Mouse (Mus musculus) frontal cortex, adult (tissue): ENCODE data around the gene Kif21b.

Experiments
- ATAC-seq: cut with Nextera tagmentation; 2 replicates; pipeline ENCODE4 v1.9.2; 2017; ENCODE audit warnings: mild to moderate bottlenecking, moderate library complexity, mixed read lengths; ENCODE audit not compliant: low TSS enrichment

The Kif21b gene

GRCm38 (mm10) chr1:136130951-136131558 lies at the start of gene Kif21b:
Kif21b (plus strand) TSS chr1:136131389.
- ATAC-seq, result peak; percentile 50

DNA sequence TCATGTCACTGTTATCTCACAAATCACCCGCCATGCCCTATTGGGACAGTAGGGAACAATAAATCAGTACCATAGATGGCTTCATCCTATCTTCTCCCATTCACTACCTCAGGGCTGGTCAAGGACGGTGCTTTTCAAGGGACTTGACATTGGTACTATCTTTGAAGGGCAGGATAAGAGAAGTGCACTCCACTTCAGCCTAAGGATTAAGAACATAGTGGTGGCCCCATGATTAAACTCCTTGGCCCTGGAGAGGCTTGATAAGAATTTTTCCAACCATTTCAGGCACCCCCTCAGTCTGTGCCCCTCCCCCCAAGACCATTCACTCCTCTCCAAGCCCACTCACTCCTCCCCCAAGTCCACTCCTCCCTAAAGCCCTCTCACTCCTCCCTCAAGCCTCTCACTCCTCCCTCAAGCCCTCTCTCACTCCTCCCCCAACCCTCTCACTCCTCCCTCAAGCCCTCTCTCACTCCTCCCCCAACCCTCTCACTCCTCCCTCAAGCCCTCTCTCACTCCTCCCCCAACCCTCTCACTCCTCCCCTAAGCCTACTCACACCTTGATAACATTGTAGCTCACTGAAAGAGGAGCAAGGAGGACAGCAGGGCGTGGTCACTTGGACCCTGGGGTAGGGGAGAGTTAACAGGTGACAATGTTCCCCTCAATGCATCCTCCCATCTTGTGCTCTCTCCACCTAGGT lies 45.1 kb upstream of the Kif21b start:
- ATAC-seq, result no peak

- peak; percentile 81 for ATAC-seq
Measured at GRCm38 (mm10) chr1:136089368-136090165, 41.6 kb upstream of the Kif21b start.

DNA sequence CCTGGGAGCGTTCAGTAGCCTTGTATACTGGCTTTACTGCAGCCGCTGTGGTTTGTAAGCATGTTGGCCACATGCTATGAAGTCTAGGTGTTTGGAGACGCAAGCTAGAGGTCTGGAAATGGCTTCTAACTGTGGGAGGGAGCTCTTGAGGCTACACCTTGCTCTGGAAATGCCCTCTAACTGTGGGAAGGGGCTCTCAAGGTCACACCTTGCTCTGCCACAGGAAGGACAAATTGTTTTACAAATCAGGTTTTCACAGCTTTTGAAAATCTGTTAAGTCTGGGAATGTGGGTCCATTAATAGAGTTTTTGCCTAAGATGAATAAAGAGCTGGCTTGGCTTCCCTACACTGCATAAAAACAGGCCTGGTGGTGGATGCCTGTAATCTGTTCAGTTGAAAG lies 37.5 kb upstream of the Kif21b start:
- ATAC-seq, result no peak

GRCm38 (mm10) chr1:136094807-136095206 lies 36.4 kb upstream of the Kif21b start:
- no peak for ATAC-seq

DNA sequence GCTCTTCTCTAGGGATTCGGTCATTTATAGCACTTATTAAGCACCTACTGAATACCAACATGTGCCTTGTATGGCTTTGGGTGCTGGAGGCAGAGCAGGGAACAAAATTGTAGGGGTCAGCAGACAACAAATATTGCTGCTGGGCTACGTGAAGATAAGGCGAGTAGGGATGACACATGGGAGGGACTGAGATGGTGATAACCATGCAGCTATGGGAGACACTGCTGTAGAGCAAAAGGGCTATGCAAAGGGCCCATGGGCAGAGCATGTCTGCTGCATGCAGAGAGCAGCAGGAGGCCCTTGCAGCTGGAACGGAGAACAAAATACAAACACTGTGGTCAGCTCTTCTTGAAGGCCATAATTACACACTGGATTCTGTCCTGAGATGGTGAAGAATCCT lies 29.1 kb upstream of the Kif21b start:
- no peak for ATAC-seq

GRCm38 (mm10) chr1:136102551-136102950 lies 28.6 kb upstream of the Kif21b start:
- ATAC-seq, result no peak

GRCm38 (mm10) chr1:136102981-136103380 lies 28.2 kb upstream of the Kif21b start:
- ATAC-seq, result no peak

GRCm38 (mm10) chr1:136103696-136104095 lies 27.5 kb upstream of the Kif21b start:
- ATAC-seq, result no peak

- no peak for ATAC-seq
Measured at GRCm38 (mm10) chr1:136104741-136105140, 26.4 kb upstream of the Kif21b start.

DNA sequence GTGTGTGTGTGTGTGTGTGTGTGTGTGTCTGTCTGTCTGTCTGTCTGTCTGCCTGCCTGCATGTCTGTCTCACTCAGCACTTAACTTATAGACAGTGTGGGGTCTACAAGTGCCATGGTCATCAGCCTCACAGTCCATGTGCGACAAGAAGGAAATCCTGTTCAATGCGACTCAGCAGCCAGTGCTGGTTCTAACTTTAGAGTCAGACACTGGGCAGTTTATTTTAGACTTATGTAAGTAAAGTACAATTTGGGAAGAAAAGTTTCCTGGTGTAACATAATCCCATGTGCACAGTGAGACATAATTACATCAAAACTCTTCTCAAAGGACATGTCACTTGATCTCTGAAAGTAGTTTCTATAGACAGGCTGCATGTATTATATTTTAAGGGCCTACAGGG lies 21.7 kb upstream of the Kif21b start:
- peak; percentile 76 for ATAC-seq

DNA sequence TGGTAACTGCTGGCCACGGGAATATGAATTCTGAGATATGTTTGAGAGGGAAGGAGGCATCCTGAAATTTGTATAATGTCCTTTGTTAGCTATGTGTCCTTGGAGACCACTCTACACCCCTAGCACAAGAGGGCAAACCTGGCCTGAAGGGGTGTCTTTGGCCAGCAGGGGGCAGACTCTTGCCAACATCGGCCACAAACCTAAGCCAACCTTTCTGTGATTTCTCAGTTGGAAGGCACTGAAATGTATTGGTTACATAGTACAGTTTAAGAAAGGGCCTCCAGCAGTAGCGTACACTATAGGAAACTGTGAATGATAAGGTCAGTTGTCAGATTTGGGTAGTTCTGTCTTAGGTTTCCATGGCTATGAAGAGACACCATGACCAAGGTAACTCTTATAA lies 15.0 kb upstream of the Kif21b start:
- ATAC-seq, result peak; percentile 43

- no peak for ATAC-seq
Measured at GRCm38 (mm10) chr1:136117069-136117468, 14.1 kb upstream of the Kif21b start.

DNA sequence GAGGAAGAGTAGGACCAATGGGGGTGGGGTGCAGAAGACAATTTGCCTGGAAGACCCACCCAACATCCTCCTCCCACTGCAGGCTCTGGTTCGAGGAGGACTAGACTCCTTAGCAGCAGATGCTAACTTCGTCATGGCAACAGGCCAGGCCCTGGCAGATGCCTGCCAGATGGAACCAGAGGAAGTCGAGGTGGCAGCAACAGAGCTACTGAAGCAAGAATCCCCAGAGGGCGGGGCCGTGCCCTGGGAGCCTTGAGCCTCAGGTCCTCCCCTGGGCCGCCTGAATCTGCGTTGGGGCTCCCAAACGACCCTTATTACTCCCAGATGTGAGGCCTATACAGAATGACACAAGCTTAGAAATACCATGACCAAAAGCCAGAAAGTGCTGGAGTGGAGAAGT lies 12.3 kb upstream of the Kif21b start:
- peak; percentile 42 for ATAC-seq

- no peak for ATAC-seq
Measured at GRCm38 (mm10) chr1:136119571-136120262, 11.5 kb upstream of the Kif21b start.

DNA sequence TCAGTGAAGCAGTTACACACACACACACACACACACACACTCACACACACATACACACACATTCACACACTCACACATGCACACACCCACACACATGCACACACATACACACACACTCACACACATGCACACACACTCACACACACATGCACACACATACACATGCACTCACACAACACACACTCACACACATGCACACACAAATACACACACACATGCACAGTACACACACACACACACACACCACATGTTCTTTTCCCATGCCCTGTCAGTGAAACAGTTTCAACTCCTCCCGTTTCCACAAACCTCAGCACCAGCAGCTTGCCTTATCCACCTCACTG lies 11.0 kb upstream of the Kif21b start:
- ATAC-seq, result no peak

DNA sequence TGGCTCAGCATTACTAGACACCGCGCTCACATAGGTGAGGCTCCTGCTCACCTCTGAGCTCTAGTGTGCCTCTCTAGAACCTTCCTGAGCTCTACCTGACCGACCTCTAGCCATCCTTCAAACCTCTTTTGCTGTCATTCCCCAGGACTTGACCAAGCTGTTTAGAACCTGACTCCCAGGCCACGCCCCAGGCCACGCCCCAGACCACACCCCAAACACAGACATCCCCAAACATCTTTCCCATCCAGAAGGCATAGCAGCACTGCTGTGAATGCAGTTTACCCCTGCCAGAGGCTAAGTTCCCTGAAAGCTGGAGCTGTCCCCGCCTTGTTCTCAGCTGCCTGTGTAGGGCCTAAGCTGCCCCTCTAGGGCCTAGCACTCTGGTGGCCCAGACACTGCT lies 10.4 kb upstream of the Kif21b start:
- no peak for ATAC-seq

DNA sequence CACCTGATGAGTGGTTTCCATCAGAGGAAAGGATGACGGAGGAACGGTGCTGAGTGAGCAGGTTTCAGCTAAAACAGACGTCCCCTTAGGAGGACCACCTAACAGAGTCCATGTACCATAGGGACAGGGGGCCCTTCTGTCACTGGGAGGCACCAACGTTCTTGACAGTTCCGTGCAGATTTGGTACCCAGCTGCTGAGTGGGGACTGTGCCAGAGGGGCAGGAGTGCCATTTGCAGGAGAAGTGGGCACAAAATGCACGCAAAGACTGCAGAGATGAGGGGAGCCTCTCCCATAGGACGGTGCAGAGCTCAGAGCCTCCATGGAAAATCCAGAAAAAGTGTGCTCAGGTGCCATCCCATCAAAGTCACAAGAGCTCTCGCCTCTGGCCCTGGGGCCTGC lies 9.2 kb upstream of the Kif21b start:
- no peak for ATAC-seq

- no peak for ATAC-seq
Measured at GRCm38 (mm10) chr1:136126159-136126765, 4.9 kb upstream of the Kif21b start.

DNA sequence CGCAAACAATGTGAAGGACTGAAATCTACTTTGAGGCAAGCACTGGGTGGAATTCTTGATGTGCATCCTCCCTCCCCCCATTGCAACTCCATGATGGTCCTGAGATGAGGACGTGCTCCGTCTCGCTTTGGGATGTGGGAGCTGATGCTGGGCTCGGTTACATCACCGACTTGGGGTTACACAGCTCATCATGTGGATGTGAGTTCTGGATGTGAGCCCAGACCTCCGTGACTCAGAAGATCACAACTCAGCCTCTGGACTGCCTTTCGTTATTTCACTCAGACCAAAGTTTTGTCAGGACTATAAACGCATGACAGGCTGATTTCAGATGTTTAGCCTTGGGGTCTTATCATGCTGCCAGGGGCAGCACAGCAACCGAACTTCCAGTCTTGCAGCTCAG lies 4.3 kb upstream of the Kif21b start:
- 0 out of 2 replicates have a peak, but pooled peaks have one; percentile 4 for ATAC-seq

GRCm38 (mm10) chr1:136127856-136128255 lies 3.3 kb upstream of the Kif21b start:
- no peak for ATAC-seq

- ATAC-seq, result peak; percentile 29
Measured at GRCm38 (mm10) chr1:136128416-136128815, 2.8 kb upstream of the Kif21b start.
